Mouse (Mus musculus): ENCODE data around the gene Map3k14. TPM values are rescaled to one million over a fixed set of nuclear protein-coding genes. Genes with fewer than 3 reads are reported as not detected.
A peak's percentile ranks its signal among the peaks of the same experiment; 100 is the strongest.

Map3k14 gene
- total RNA-seq, 2 experiments from 2014 or later: 5.2 to 16.7 TPM

- no peak for ATAC-seq (replicated peaks; ENCODE audit: poor library complexity, severe bottlenecking)
Observed at GRCm38 (mm10) chr11:103276450-103276849, 9.2 kb upstream of the Map3k14 start.

GRCm38 (mm10) chr11:103272888-103273287, 5.6 kb upstream of the Map3k14 start:
- no peak for ATAC-seq (replicated peaks; ENCODE audit: poor library complexity, severe bottlenecking)

- no peak for ATAC-seq (replicated peaks; ENCODE audit: poor library complexity, severe bottlenecking)
Observed at GRCm38 (mm10) chr11:103271979-103272378, 4.7 kb upstream of the Map3k14 start.

- 0 out of 2 replicates have a peak, but pooled peaks have one; percentile 5 for ATAC-seq (replicated peaks; ENCODE audit: poor library complexity, severe bottlenecking)
Observed at GRCm38 (mm10) chr11:103269426-103269825, 2.2 kb upstream of the Map3k14 start.

- no peak for ATAC-seq (replicated peaks; ENCODE audit: poor library complexity, severe bottlenecking)
Observed at GRCm38 (mm10) chr11:103268905-103269304, 1.6 kb upstream of the Map3k14 start.

- ATAC-seq (replicated peaks; ENCODE audit: poor library complexity, severe bottlenecking): no peak
Observed at GRCm38 (mm10) chr11:103268350-103268749, 1.1 kb upstream of the Map3k14 start.

- no peak for ATAC-seq (replicated peaks; ENCODE audit: poor library complexity, severe bottlenecking)
Observed at GRCm38 (mm10) chr11:103266729-103267345, 435 bp downstream of the Map3k14 start.

- ATAC-seq (replicated peaks; ENCODE audit: poor library complexity, severe bottlenecking): no peak
Observed at GRCm38 (mm10) chr11:103265856-103266255, 1.4 kb downstream of the Map3k14 start.

- peak; percentile 38 for ATAC-seq (replicated peaks; ENCODE audit: poor library complexity, severe bottlenecking)
Observed at GRCm38 (mm10) chr11:103265211-103265610, 2.1 kb downstream of the Map3k14 start.

- no peak for ATAC-seq (replicated peaks; ENCODE audit: poor library complexity, severe bottlenecking)
Observed at GRCm38 (mm10) chr11:103264427-103265005, 2.8 kb downstream of the Map3k14 start.

GRCm38 (mm10) chr11:103263551-103263950, 3.7 kb downstream of the Map3k14 start:
- no peak for ATAC-seq (replicated peaks; ENCODE audit: poor library complexity, severe bottlenecking)

- ATAC-seq (replicated peaks; ENCODE audit: poor library complexity, severe bottlenecking): no peak
Observed at GRCm38 (mm10) chr11:103262412-103263267, 4.6 kb downstream of the Map3k14 start.

GRCm38 (mm10) chr11:103261671-103262411, 5.4 kb downstream of the Map3k14 start:
- ATAC-seq (replicated peaks; ENCODE audit: poor library complexity, severe bottlenecking): no peak

GRCm38 (mm10) chr11:103260515-103261192, 6.6 kb downstream of the Map3k14 start:
- no peak for ATAC-seq (replicated peaks; ENCODE audit: poor library complexity, severe bottlenecking)

- ATAC-seq (replicated peaks; ENCODE audit: poor library complexity, severe bottlenecking): no peak
Observed at GRCm38 (mm10) chr11:103260034-103260433, 7.2 kb downstream of the Map3k14 start.

- peak; percentile 63 for ATAC-seq (replicated peaks; ENCODE audit: poor library complexity, severe bottlenecking)
Observed at GRCm38 (mm10) chr11:103257938-103258481, 9.3 kb downstream of the Map3k14 start.

GRCm38 (mm10) chr11:103253605-103254004, 13.7 kb downstream of the Map3k14 start:
- ATAC-seq (replicated peaks; ENCODE audit: poor library complexity, severe bottlenecking): peak; percentile 55

- no peak for ATAC-seq (replicated peaks; ENCODE audit: poor library complexity, severe bottlenecking)
Observed at GRCm38 (mm10) chr11:103252380-103252779, 14.9 kb downstream of the Map3k14 start.

- no peak for ATAC-seq (replicated peaks; ENCODE audit: poor library complexity, severe bottlenecking)
Observed at GRCm38 (mm10) chr11:103250324-103250723, 16.9 kb downstream of the Map3k14 start.

GRCm38 (mm10) chr11:103249509-103249908, 17.8 kb downstream of the Map3k14 start:
- ATAC-seq (replicated peaks; ENCODE audit: poor library complexity, severe bottlenecking): peak; percentile 76
